Mouse (Mus musculus): Measurements from ENCODE around the gene Ssh2.

Gene Ssh2

DNA sequence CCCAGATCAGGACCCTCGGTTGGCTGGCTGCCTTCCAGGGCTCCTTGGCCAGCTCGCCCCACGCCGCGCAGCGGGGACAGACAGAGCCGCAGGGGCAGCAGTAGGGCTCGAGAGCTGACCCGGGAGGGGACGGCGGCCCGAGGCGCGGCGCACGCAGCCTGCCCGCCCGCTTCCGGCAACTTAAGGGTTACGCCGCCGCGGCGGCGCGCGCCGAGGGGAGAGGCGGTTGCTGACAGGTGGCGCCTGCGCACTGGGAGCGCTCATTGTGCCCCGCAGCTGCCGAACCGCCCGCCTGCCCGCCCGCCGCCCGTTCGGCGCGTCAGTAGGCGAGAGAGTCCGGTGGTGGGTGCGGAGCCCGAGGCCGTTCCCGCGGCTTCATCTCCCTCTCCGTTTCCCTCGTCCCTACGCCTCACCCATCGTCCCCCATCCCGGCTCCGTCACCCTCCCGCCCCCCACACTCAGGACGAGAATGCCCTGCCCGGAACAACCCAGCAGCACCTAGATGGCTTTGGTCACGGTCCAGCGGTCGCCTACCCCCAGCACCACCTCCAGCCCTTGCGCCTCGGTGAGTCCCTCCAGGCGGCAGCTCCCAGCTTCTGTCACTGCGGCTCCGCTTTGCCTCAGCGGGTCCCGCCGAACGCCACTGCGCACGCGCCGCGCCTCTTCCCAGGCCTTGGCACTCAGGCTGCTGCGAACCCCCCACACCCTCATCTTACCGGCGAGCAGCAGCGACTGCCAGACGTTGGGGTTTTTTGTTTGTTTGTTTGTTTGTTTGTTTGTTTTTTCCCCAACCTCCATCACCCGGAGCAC lies at the start of gene Ssh2:
Ssh2 (plus strand) TSS at position 337 of the 810 bp plus-strand sequence.
- DNase-seq (ENCODE audit: inconsistent age in 2 of 2, low spot score in 1 of 2): peak; percentile 84 to 93

DNA sequence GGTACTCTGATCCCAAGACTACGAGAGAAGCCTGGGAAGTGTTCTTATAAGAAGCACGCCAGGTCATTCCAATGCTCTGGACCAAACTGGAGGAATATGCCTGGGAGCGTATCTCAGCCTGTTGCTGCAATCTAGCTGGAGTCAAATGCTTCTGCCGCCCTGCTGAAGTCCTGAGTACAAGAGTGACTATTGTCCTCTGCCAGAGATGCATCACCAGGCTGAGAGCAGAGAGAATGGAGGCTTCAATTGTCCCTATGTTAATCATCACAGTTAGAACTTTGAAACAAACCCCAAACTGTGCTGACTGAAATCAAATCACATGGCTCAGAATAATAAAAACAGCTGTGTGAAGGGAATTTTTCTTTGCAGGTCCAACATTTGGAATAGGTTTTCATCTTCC lies 42.4 kb upstream of the Ssh2 start:
- no peak for DNase-seq (ENCODE audit: inconsistent age in 2 of 2, low spot score in 1 of 2)

DNA sequence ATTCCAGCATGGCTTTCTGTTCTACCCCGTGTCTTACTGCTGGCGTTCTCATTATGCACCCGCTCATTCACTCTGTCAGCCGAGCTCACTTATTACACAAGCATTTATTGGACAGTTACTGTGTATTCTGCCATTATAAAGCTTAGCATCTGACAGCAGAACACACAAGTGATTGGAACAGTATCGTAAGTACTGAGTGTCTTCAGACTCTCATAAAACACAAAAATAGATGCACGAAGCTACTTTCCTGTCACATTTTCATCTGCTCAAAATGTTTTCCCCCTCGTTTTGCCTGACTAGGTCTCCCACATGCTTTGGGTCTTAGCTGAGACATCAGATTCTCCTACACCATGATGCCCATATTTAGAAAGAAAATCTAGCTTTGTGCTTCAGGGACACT lies 41.6 kb upstream of the Ssh2 start:
- no peak for DNase-seq (ENCODE audit: inconsistent age in 2 of 2, low spot score in 1 of 2)

DNA sequence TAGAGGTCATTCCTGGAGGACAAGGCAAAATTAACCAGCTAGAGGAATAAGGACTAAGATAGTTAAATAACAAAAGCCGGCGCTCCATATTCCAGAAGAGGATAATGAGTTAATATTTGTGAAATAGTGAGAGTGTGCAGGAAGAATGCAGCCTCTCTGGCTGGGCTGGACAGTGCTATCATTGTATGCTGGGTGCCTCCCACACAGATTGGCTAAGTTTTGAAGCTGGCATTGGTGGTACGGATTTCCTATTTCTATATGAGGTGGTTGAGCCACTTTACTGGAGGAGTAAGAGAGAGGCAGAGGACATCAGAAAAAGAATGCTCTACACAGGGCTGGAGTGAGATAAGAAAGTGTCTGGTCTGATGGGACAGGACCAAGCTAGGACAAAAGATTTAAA lies 36.3 kb upstream of the Ssh2 start:
- DNase-seq (ENCODE audit: inconsistent age in 2 of 2, low spot score in 1 of 2): no peak

DNA sequence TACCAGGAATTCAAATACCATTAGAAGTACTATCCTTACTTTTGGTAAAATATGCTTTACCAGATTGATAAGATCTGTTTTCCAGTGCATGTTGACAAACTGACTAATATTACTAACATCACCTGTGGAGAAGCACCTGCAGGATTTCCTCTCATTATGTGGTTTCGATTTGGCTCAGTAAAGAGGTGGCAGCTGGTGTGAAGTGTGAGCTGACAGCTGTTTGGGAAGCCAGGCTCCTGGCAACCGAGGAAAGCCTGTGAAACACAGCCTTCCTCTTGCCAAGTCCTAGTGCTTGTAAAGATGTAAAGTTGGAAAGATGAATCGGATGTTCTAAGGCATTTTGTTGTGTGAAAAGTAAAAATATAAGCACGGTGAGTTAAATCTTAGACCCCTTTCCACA lies 35.2 kb upstream of the Ssh2 start:
- no peak for DNase-seq (ENCODE audit: inconsistent age in 2 of 2, low spot score in 1 of 2)

DNA sequence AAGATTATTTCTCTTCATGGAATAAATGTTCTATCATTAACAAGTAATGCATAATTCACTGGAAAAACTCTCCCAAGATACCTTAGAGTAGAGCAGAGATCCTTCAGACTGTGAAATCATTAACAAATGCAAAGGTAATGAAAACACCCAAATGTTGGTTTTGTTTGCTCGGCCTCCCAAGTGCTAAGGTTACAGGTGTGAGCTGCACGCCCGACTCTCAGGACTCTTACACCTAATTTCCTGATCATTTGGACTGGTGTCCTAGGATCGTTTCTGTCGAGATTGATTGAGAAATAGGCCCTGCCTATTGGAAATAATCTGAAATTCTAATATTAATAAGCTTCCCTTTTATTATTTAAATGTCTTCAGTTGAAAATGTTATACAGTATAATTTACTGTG lies 34.6 kb upstream of the Ssh2 start:
- no peak for DNase-seq (ENCODE audit: inconsistent age in 2 of 2, low spot score in 1 of 2)

DNA sequence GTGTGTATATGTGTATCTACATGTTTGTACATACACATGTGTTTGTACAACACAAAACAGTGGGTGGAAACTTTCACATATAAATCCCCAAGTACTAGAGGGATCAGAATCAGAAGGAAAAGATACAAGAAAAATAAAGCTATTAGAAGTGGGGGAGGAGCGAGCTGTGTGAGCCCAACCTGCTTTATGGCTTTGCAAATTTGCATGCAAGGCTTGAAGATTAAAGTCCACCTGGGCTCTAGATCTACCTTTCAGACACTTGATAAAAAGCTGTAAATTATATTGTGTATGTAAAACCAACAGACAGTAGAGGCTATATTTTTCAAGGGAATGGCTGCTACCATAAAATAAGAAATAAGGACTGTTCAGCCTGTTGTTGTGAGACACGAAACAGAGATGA lies 34.0 kb upstream of the Ssh2 start:
- no peak for DNase-seq (ENCODE audit: inconsistent age in 2 of 2, low spot score in 1 of 2)

DNA sequence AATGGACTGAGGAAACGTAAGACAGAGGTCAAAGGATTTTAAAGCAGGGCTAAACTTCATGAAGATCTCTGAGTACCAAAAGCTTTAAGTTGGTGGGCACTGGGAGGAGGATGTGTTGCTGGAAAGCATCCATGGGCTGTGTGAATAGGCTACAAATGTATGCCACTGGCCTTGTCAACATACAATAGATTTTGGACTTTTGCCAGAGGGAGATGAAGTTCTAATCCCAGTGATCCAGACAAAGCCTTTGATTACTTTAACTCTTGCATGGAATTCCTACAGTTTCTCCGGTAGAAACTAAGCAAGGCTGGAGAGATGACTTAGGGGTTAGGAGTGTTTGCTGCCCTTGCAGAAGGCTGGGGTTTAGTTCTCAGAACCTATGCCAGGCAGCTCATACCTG lies 33.5 kb upstream of the Ssh2 start:
- no peak for DNase-seq (ENCODE audit: inconsistent age in 2 of 2, low spot score in 1 of 2)

DNA sequence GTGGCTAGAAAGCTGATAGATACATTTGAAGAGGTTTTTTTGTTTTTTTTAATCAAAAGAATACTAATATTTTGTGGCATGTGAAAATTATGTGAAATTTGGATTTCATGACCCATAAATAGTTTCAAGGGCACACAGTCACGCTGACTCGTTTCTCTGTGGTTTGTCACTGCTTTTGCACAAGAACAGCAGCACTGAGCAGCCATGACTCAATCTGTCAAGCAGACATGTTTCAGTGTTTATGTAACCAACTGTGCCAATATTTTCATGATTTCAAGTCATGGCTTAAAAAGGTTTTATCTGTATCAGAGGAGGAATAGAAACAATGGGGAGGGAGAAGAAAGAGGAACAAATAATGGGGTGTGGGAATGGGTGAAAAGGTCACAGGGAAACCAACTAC lies 31.2 kb upstream of the Ssh2 start:
- peak; percentile 58 to 71 for DNase-seq (ENCODE audit: inconsistent age in 2 of 2, low spot score in 1 of 2)

DNA sequence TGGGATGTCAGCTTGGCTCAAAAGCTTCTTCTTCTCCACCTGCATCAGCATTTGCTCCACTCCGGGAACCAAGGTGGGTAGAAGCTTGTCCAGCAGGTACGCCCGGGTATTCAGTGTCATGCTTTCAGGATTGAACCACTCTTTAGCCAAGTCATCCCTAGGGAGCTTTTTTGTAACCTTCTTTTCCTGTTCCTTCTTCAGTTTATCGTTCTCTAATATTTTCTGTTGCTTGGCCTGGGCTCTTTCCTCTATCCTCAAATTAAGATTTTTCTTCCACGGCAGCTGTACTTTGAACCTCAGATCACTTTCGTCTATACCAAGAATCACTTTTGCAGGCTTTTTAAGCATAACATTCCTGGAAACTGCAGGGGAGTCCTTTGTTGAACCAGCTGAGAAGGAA lies 27.2 kb upstream of the Ssh2 start, which contains the start of gene Efcab5:
Efcab5 (minus strand) TSS at position 101 of the 400 bp plus-strand sequence.
- DNase-seq (ENCODE audit: inconsistent age in 2 of 2, low spot score in 1 of 2): no peak

DNA sequence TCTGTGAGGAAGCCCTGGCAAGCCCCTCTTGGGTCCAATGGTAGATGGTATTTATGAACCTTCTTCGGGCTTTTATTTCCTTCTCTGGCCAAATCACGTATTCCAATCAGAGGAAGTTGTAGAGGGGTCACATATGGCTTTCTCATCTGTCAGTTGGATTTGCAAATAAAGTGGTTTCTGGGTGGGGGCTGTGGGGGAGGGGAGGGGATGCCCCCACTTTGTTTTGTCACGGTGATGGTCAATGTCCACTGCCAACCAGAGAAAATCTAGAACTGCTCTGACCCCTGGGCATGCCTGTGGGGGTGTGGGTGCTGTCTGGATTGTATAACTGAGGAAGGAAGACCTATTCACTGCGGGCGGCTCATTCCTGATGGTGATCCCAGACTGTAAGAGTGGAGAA lies 22.7 kb upstream of the Ssh2 start:
- no peak for DNase-seq (ENCODE audit: inconsistent age in 2 of 2, low spot score in 1 of 2)

DNA sequence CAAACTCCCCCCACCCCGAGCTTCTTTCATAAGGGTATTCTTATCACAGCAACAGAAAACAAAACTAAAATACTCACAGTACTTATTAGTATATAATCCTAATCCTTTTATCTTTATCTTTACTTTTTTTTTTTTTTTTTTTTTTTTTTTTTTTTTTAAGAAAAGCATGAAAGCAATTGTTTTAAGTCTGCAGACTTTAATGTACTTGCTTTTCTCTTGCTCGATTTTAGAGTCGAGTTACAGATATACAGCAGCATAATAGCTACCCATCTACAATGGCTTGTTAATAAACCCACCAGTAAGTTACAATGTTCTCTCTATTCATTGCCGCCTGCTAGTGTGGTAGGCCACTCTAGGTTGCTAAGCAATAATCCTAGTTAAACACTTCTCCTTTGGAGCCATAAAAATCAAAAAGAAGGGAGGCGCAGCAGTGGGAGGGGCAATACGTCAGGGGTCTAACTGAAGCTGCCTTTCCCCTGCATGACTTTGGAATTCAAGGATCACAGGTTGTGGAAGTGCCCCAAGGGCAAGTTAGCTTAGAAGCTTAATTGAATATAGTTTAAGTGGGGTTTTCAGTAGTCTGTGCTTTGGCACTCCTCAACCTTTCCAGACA lies 22.0 kb upstream of the Ssh2 start:
- DNase-seq (ENCODE audit: inconsistent age in 2 of 2, low spot score in 1 of 2): no peak

DNA sequence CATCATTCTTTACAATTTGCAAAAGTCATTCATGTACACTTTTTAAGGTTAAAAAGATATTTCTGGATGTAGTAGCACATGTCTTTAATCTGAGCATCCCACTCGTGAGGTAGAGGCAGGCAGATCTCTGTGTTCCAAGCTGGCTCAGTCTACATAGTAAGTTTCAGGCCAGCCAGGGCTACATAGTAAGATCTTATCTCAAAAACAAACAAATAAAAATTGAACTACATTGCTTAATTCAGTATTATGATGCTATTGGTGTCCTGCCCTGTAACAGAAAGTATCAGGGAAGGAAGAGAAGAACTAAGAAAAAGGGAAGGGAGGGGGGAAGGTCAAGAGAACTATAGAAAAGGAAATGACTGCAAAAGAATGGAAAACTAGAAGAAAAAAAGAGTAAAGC lies 21.3 kb upstream of the Ssh2 start:
- DNase-seq (ENCODE audit: inconsistent age in 2 of 2, low spot score in 1 of 2): no peak

DNA sequence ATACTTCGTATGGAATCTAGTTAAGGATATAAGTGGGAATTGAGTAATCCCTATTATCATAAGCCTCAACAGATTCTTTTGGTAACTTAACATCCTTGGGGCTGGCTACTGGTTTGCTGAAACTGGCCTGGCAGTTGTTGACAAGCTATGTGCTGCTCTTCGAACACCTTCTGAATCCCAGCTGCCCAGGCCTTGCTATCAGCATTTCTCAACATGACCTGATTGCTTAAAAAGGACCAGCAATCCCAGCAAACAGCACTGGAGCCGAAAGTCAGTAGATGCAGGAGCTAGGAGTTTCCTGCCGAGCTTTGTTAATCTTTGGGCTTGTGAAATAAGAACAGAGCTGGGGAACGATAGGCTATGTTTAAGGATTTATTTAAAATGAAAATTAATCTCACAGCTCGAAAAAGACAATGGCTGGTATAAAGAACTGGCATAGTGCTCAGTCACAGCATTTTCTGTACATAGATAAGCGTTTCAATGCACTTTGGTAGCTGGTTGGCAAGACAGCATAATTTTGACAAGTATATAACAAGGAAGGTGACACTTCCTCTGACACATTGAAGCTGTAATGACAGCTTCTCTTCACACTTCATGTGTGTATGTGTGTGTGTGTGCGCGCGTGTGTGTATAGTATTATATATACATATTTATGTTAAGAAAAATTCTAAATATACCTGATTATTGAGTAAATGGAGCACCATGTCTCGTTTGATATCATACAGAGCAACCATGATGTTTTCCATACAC lies 20.6 kb upstream of the Ssh2 start:
- DNase-seq (ENCODE audit: inconsistent age in 2 of 2, low spot score in 1 of 2): no peak

DNA sequence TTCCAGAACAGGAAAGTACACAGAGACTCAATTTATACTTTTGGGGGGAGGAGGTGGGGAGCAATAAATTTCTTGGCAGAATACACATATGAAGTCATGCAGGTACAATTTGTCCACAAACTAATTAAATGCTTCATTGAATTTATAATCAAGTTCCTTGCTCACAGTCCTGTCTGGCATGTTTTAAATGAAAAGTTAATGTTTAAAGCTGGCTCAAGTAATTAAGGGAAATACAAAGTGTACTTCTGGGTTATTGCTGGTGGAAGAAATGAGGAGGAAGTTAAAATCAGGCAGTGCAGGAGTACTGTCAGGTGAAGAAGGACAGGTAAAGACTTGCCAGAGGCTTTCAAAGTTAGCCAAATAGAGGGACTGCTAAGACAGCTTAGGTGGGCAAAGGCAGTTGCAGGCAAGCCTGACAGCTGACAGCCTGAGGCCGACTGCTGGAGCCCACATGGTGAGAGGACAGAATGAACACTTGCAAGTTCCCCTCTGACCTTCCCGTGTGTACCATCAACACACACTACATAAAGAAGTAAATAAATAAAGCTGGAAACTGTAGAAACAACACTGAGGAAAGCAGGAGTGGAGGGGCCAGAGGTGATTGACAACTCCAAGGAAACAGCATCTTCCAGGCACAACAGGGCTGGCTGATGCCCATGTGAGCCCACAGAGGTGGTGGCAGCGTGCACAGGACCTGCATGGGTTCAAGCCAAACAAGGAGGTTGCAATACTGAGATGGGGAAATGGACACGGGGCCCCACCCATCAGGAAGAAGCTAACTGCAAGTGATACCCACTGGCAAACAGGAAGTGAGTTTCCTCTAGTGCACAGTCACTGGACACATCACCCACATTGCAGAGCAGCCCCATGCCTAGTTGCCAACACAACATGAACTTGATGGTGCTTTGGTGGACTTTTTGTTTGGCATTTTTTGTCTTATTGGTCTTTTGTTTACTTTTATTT lies 19.6 kb upstream of the Ssh2 start:
- DNase-seq (ENCODE audit: inconsistent age in 2 of 2, low spot score in 1 of 2): no peak

DNA sequence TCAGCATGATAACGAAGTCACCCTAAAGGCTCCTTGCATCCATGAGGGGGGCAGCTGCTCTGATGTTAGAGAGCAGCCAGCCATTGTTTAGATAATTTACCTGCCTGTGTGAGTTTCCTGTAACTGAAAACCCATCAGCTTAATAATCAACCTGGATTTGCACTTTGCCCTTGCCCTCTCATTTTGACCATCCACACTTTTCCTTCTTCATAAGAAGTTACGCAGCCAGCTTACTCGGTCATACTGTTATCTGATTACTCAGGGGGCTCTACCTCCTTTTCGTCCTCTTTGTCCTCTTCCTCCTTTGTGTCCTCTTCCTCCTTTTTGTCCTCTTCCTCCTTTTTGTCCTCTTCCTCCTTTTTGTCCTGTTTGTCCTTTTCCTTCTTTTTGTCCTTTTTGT lies 16.5 kb upstream of the Ssh2 start:
- no peak for DNase-seq (ENCODE audit: inconsistent age in 2 of 2, low spot score in 1 of 2)

DNA sequence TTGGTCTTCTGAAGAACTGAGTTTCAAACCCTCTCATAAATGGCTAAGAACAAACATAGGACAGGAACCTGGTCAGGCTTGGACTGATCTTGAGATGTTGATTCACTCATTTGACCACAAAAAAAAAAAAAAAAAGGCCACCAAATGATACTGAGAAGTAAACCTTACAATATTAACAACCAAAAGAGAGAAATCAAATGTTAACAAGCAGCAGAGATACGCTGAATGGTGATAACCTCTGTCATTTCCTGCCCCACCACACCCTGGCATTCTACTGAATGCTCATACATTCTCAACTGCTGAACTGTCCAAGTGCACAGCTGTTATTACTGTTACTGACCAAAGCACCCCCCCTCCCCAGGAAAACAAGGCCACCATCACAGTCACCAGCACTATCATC lies 15.4 kb upstream of the Ssh2 start:
- DNase-seq (ENCODE audit: inconsistent age in 2 of 2, low spot score in 1 of 2): no peak

DNA sequence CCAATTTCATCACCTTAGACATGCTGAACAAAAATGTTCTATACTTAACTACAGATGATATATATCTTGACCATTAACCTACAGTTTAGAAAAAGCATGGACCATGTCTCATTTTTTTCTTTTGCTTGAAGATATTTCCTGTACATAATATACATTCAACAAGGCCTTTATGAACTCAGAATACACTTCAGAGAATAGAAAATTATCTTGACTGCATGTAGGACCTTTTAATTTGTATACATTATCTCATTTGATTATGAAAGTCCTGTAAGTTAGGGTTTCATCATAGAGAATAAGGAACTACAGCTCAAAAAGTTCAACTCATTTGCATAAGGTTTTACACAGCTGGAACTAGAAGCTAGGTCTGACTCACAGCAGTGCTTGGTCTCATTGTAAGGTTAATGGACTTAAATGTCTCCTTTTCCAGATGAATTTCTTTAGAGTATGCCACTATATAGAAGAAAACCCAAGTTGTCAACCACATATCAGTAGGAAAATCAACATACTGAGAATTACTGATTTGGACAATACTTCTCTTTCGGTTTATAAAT lies 1.9 kb upstream of the Ssh2 start:
- DNase-seq (ENCODE audit: inconsistent age in 2 of 2, low spot score in 1 of 2): no peak

DNA sequence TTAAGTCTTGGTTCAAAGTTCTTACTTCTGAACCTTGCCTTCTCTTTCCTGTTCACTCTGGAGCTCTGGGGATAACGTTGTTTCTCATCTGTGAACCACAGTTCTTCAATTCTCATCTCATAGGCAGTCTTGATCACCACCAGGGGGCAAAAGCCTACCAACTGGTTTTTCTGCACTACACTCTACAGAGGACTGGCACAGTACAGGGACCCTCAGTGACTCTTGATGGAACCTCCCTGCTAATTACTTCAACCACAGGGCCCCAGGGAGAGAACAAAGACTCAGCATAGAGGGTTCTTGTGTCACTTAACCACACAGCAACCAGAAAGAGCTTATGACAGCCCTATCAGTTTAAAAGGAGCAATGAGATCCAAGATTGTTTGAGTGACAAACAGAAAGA lies 1.3 kb upstream of the Ssh2 start:
- DNase-seq (ENCODE audit: inconsistent age in 2 of 2, low spot score in 1 of 2): peak; percentile 54 to 86

DNA sequence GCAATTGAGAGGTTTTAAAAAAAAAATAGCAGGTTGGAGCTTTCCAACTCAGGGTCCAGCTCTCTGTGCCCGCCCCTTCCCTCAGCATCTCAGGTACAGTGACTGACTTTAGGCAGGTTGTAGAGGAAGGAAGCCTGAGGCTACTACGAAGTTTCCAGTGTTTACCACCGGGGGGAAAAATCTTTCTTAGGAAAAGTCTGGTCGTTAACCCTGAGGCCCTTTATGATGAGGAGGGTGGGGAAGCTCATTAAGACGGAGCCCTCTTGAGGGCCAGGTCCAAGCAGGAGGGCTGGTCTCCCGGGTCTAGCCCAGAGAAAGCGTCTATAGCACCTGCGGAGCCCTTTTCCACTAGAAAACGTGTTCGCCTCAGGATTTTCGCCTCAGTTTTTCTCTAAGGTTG lies 604 bp upstream of the Ssh2 start:
- no peak for DNase-seq (ENCODE audit: inconsistent age in 2 of 2, low spot score in 1 of 2)

DNA sequence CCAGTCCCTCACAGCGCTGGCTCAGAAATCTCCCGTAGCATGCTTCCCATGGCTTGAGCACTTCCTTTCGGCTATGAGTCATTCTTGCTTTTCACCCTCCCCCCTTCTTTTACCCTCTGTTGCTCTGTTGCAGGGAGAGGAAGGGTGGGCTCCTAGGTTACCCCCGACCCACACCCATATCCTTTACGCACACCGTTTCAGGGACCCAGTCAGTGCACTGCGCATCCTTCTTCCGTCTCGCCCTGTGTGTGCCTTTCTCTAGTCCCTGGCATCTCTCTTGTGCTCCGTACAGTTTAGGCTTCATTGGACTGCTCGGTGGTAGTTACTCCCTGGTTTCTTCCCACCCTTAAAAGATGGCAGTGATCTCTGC lies 659 bp downstream of the Ssh2 start:
- no peak for DNase-seq (ENCODE audit: inconsistent age in 2 of 2, low spot score in 1 of 2)
